Mouse (Mus musculus) urinary bladder, postnatal 36 days (tissue): ENCODE data around the gene Idnk.
A peak's percentile ranks its signal among the peaks of the same experiment; 100 is the strongest.
"Not testable (repeated sequence)": the region's sequence is repeated elsewhere in the genome, so short reads cannot be mapped to it uniquely, and the experiment has no call there.

ENCODE experiments used
- DNase-seq, 2 experiments: peaks; one replicate each; pipeline ENCODE4 v3.0.0; 2022; ENCODE audit warnings: low spot score in 2 of 2, mixed read lengths in 1 of 2

Gene Idnk

GRCm38 (mm10) chr13:58146603-58147002, 10.8 kb upstream of the Idnk start:
- DNase-seq = not testable (repeated sequence)

- DNase-seq = no peak
These were observed 9.7 kb upstream of the Idnk start for GRCm38 (mm10) chr13:58147760-58148159.

- peak; percentile 27 to 34 for DNase-seq
These were observed 9.1 kb upstream of the Idnk start for GRCm38 (mm10) chr13:58148256-58148831.

- no peak for DNase-seq
These were observed 8.4 kb upstream of the Idnk start for GRCm38 (mm10) chr13:58149033-58149558.

GRCm38 (mm10) chr13:58149629-58150028, 7.8 kb upstream of the Idnk start:
- no peak for DNase-seq

- DNase-seq = no peak
These were observed 7.0 kb upstream of the Idnk start for GRCm38 (mm10) chr13:58150442-58150841.

DNA sequence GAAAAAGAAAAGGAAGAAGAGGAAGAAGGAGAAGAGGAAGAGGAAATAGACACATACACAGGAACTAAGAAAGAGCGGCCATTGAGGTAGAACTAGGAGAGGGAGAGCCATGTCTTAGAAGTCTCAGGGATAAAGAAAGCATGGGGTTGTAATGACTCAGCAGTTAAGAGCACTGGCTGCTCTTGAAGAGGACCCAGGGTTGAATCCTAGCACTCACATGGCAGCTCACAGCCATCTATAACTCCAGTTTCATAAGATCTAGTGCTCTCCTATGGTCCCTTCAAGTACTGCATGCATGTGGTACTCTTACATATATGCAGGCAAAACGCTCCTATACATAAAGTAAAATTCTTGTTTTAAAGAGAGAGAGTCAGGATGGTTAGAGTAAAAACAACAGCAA, 1.4 kb upstream of the Idnk start:
- DNase-seq = no peak

- no peak for DNase-seq
These were observed 413 bp upstream of the Idnk start for GRCm38 (mm10) chr13:58157036-58157435.

DNA sequence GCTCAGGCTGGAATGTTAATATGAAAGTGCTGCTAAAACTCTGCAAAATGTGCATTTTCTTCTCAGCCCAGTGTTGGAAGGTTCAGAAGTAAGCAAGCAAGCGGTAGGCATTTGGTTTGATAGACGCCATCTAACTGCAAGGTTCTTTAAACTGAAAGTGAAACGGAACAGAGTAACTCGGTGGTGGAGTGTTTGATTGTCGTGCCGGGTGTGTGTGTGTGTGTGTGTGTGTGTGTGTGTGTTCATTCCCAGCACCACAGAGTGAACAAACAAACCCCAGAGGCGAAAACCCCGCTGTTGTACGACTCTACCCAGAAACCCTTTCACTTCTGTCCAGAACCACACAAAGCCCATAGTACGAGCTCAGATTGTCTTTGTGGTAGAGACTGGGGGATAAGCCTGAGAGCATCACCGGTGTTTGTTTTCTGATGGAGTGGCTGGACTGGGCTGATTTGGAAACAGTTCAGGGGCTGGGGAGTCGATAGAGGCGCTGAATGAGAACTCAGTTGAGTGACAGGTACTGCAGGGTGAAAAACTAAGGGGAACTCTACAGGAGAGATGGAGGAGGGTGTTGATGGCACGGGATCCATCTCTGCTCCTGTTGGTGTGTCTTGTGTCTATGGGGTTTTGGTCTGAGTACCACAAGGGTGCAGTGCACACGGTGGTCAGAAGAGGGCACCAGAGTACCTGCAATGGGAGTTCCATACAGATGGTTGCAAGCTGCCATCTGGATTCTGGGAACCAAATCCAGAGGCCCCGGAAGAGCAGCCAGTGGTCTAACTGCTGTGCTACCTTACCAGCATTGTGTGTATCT, 857 bp downstream of the Idnk start:
- DNase-seq = peak; percentile 77 to 80

DNA sequence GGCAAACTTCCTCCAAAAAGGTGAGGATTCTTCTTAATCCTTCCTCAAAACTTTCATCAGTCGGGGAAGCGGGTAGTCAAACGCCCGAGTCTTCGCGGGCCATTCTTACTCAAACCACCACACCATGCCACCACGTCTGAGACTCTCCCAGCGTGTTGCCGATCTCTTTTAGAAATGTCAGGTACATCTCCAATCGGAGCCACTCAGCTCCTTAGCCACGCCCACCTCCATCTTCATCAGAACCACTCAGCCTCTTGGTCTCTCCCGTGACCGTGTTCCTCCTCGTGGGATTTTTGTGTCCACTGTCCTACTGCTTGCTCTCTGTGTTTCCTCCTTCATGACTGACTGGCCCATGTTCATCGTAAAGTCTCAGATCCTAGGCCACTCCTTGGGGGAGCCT, 3.3 kb downstream of the Idnk start:
- DNase-seq = no peak

DNA sequence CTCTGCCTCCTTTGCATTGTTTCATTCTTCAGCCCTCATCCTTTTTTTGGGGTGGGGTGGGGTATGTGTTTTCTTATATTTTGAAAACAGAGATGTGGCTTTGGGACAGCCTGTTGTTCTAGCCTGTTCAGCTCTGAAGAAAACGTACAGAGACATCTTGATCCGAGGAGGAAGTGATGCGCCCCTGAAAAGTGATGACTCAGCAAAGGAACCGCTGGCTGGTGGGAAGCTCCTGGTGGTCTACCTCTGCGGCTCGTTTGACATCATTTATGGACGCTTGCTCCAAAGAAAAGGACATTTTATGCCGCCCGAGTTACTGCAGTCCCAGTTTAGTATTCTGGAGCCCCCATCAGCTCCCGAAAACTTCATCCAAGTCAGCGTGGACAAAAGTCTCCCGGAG, 5.9 kb downstream of the Idnk start:
- DNase-seq = no peak

DNA sequence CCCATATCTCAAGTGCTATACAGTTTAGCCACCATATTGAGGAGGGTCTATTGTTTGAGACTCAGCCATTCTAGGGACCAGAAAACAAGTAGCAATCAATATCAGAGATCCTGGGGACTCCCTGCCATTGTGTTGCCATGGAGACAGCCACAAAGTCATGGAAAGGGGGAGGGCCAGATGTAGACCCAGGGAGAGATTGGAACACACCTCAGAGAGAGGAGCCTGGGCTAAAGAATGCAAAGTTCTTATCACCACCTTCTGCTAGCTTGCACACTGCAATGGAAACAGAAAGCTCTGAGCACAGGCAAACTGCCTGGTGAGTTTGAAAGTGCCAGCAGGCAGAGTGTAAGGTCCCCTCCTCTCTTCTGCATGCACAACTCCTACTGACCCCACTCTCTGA, 10.7 kb downstream of the Idnk start:
- DNase-seq = no peak

DNA sequence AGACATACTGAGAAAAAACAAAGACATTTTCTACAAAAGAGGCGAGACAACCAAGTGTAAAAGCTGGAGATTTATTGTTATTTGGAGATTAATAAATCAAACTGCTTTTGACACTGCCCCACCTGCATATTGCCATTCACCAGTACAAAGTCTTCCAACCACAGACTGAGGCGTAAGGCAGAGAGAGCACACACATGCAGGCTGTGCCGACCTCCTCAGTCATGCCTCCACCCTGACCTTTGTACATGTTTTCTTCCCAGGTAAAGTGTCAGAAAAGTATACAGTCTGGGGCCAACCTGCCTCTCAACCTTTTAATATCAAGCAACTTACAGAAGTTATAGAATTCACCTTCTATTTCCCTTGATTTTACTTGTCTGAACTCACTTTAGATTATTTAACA, 18.7 kb downstream of the Idnk start:
- DNase-seq = no peak

- DNase-seq = peak; percentile 100
These were observed 20.2 kb downstream of the Idnk start for GRCm38 (mm10) chr13:58177511-58178208.

GRCm38 (mm10) chr13:58181607-58182551, 24.4 kb downstream of the Idnk start:
- no peak for DNase-seq

DNA sequence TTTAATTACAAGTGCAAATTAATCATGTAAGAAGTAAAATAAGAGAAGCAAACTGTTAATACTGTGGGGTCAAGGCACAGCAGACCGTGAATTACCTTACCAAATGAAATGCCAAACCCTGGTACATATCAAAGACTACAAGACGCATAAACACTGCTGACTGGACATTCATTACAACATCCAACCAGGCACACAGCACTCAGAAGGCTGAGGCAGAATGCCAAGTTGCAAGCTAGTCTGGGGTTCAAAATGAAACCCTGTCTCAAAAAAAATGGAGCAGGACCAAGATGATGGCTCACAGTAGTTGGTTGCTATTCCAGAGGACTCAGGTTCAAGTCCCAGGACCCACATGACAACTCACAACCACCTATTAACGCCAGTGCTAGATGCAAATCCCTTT, 26.7 kb downstream of the Idnk start:
- no peak for DNase-seq

DNA sequence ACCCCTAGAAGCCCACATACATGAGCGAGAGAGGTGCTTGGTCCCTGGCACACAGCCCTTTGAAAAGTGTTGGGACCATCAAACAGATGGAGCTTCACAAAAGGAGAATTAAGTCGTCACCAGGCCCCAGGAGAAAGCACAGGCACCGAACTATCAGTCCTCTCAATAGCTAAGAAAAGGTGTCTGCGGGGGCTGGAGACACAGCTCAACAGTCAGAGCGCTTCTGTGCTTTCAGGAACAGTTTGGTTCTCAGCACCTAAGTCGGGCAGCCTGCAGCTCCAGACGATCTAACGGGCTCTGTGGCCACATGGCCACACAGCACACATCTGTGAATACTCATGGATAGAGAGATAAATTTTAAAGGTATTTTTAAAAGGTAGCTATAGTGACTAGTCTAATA, 28.8 kb downstream of the Idnk start:
- no peak for DNase-seq

DNA sequence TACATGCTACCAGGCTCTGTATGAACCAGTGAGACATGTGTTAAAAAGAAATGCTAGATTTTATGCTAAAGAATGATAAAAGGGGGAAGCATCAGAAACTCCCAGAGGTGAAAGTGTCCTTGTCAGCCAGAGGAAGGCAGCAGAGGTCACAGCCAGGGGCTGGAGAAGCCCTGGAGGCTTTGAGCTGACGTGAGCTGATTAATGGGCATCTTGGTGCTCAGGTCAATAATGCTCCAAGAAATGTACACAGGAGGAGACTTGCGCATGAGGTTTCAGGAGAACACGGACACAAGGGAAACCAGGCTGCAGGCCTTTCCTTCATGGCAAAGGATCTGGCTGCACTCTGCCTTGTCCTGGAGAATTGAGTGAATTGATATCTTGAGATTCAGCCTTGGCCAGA, 30.3 kb downstream of the Idnk start:
- DNase-seq = no peak

GRCm38 (mm10) chr13:58188412-58188811, 31.0 kb downstream of the Idnk start:
- DNase-seq = peak; percentile 73 to 84

DNA sequence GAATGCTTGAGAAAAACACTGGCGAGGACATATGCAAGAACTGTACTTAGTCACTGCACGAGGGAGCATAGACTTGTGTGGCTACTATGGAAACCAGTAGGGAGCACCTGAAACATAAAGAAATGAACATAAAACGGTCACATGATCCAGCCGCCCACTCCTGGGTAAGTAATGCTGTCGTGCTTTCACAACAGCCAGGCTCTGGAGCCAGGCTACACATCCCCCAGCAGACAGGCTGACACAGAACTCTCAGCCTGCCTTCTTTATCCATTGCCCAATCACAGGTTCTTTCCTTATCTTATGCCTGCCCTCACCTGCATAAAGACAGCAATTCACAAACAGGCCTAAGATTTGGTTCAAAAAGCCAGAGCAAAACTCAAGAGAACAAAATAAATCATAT, 32.0 kb downstream of the Idnk start:
- no peak for DNase-seq

DNA sequence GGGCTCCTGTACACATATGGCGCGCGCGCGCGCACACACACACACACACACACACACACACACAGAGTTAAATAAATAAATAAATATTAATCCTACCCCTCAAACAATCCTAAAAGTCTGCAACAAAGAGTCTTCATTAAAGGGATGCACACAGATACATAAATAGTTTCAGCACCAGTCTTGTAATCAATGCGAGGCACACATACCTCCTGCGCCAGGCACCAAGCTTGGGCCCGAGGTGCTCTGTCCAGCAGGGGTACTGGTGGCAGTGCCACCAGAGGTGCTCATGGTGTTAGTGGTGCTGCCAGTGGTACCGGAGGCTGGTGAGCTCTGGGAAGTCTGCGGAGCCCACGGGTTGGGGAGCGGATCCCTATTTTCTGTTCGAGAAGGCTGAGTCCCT, 34.1 kb downstream of the Idnk start:
- no peak for DNase-seq

DNA sequence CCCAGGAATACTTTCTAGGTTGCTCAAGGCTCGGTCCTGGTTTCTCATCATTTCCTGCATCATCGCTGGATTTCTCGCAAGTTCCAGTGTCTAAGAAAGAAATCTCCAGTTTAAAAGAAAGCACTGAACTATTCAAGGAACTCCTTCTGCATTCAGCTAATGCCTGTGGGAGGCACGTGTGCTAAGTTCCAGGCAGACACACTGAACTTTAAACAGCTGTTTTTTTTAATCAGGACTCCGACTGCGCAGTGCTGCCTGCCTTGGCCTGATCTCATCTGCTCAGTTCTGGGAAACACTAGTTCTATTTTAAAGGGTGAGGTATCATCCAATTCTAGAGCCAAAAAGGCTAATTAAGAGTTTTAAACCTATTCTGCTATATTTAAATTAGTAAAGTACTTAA, 34.7 kb downstream of the Idnk start:
- DNase-seq = no peak
